Mouse (Mus musculus) adrenal gland, postnatal 36 days (tissue): Measurements from ENCODE around the gene Zdhhc9. TPM values are rescaled to one million over a fixed set of nuclear protein-coding genes. Genes with fewer than 3 reads are reported as not detected.

ENCODE experiments used
- DNase-seq, 2 experiments: peaks; one replicate each; pipeline ENCODE4 v3.0.0; 2021; ENCODE audit warnings: mixed read lengths in 1 of 2
- total RNA-seq, 2 experiments: library from RNA; stranded (reverse); gene quantifications; 2 replicates each; pipeline ENCODE4 v1.2.3; 2021

The Zdhhc9 gene
- total RNA-seq, 2 experiments from 2014 or later: 15.9 to 19.1 TPM

DNA sequence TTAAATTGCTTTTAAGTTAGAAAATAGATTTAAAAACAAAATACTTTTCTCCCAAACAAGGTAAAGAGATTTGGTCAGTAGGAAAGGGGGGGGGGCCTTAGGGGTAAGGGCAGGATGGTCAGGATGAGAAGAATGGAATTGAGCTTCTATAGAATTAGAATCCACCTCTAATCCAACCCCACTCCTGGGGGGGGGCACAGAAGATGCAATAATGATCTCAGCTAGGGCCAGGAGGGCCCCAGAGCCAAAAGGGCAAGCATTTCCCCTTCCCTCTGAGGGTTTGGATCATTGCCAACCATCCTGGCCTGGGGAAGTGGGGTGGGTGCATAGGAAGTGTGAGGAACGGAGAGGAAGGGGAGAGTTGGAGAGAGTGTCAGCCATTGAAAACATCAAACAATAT is 38.3 kb downstream of the Zdhhc9 start:
- no peak for DNase-seq

DNA sequence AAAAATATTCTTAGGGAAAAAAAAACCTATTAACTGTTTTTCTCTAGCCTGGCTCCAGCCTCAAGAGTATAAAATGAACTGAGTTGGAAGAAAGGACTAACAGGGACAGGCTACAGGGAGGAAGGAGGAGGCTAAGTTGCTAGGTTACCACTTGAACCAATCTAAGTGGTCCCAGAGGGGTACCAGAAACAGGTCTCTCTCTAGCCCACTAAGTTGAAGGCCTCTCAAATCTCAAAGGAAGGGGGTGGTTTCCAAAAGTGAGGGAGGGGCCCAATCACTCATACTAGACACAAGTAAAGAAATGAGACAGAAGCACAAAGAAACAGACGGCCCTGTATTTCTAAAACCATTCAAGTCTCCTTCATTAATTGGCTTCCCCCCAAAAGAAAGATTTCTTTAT is 38.8 kb downstream of the Zdhhc9 start:
- no peak for DNase-seq

DNA sequence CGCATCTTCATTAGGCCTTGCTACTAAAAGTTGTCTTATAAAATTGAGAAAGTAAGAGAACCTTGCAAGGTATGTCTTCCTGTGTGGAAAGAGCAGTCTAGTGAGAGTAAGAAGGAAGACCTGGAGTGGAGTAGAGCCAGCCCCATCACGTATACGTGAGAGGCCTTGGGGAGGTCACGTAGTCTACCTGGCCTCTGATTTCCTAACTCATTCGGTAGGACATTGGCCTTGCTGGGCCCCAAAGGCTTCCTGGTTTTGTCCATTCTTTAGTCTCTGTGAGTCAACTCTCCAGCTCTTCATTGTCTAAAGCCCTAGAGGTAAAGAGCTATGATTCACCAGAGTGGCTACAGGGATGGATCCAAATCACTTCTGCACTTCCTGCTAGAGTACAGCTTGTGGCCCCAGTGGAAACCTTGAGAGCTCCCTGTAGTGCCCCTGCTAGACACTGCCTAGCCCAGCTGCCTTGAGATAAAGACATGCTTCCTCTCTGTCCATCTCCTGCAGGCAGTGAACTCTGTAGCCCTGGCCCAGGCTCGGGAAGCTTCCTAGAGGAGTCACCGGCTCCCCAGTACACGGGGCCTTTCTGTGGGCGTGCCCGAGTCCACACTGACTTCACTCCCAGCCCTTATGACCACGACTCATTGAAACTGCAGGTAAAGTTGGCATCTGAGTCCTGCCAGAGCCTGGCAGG is 50.3 kb downstream of the Zdhhc9 start:
- DNase-seq: no peak

DNA sequence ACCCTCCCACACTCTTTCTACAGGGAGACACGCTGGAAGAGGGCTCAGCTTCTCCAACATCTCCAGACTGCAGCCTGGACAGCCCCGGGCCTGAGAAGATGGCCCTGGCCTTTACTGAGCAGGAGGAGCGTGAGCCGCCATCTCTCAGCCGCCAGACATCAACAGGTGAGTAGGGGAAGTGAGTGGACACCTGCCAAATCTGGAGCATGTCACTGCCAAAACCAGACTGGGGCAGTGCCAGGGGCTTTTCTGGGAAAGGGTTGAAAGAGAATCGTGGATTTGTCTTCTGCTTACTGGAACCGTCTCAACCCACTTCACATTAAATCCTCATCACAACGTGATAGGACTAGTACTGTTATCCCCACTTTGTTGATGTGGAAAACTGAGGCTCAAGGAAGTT is 51.3 kb downstream of the Zdhhc9 start:
- DNase-seq: no peak

DNA sequence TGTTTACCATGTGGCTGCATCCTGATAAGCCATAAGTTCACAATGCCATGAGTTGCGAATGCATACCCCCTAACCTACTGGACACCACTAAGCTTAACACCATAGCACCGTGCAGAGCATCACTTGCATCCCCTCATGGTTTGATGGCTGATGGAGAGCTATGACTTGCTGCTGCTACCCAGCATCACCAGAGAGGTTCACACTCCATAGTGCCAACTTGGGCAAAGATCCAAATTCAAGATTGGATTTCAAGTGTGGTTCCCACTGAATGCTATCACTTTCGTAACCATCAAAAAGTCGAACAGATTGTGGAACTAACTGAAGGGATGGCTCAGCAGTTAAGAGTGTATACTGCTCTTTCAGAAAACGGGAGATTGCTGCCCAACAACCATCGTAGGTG is 53.2 kb downstream of the Zdhhc9 start:
- DNase-seq: no peak

DNA sequence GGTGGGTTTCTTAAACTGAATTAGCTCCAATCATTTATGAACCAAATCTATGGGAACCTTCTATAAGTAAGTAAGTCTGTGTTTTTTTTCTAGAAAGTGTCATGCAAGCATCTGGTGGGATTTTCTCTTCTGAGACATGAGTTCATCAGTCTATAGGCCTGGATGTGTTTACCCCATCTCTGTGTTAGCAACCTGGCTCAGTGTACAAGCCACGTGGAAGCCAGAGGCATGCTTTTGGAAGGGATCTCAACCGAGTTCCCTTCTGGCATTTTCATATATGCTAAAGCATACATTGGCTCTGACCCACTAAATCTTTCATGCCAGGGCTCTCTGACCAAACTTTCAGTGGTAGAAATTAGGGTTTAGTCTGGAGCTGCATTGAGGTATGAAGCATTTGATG is 54.7 kb downstream of the Zdhhc9 start:
- no peak for DNase-seq

DNA sequence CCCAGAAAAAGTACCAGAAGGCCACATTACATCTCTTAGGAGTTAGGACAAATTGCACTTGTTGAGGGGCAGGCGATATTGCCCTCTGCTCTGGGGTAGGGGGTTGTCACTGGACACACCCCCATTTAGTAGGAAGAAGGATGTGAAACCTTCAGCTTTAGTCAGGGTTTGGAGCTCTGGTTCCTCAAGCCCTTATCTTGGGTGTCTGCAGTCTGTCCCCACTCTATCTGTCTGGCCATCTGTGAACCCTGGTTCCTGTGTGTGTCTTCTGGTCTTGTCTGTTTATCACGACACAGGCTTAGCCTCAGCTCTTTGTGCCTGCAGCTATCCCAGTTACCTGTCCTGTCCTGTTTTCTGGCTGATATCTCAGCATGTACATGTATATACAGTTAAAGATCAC is 55.3 kb downstream of the Zdhhc9 start:
- DNase-seq: no peak

DNA sequence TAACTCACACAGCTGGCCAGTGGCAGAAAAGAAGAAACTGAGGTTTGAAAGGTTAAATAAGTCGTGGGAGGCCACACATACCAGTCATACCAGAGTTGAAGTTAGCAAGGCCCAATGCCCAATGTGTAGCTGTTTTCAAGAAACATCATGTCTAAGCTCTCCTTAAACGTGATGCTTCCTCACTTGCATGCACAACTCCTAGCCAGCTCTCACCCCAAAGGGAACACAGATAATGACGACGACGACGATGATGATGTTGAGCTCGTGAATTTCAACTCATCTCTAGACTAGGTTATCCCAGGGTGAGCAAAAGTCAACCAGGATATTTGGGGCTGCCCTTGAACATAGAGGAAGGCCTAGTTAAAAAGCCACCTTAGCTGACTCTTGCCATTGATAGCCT is 56.6 kb downstream of the Zdhhc9 start:
- DNase-seq: no peak

DNA sequence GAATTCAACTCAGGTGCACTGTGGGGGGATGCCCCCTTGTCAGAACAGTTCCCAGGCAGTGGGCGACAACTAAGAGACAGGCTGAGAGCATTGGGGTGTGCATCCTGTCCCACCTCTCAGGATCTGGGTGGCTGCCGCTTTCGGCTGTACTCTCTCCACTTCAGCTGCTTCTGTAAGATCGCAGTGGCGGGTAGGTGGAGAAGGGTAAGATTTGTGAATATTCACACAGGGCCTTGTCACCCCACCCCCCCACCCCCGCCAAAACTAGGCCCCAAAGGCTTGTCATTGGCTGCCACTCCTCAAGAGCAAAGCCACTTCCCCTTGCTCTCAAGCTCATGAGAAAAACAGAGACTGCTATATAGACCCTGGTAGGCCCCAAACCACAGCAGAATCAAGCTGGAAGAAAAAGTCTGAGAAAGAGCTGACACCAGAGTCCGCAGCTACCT is 60.9 kb downstream of the Zdhhc9 start:
- DNase-seq: no peak

DNA sequence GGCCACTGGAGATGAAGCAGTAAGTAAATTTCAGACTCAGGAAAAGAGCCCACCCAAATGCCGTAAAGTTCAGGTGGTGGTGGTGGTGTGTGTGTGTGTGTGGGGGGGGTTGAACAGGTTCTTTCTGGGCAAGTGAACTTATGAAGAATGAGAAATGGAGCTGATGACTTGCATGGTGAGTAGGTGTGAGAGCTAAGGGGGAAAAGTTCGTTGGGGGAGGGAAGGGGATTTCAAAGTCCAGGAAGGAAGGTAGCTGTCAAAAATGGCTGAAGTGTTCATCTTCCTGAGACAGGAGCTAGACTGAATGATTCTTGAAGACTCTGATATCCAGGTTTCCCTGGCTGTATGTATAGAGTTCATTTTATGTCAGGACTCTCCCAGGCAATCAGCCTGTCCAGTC is 61.5 kb downstream of the Zdhhc9 start:
- no peak for DNase-seq

DNA sequence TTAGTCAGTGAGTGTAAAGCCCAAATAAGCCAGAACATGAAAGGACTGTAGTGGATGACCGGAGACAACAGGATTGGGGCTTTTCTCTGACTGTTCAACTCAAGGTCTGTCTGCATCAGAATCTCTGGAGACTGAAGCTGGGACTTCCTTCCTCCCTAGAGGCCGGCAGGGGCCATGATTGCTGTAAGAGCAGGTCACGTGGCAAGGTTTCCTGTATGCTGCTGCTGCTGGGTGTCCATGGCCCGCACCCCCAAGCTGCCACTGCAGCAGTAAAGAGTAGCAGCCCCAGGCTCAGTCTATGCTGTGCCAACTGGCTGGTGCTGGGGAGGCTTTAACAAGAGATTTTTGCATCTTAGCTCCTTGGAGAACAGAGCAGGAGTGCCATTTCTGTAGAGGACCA is 62.4 kb downstream of the Zdhhc9 start, which contains the start of gene Sash3:
TSS of gene Sash3 (plus strand) at position 175 of the 400 bp plus-strand sequence.
- DNase-seq: peak in 1 of 2 experiments; percentile 29

DNA sequence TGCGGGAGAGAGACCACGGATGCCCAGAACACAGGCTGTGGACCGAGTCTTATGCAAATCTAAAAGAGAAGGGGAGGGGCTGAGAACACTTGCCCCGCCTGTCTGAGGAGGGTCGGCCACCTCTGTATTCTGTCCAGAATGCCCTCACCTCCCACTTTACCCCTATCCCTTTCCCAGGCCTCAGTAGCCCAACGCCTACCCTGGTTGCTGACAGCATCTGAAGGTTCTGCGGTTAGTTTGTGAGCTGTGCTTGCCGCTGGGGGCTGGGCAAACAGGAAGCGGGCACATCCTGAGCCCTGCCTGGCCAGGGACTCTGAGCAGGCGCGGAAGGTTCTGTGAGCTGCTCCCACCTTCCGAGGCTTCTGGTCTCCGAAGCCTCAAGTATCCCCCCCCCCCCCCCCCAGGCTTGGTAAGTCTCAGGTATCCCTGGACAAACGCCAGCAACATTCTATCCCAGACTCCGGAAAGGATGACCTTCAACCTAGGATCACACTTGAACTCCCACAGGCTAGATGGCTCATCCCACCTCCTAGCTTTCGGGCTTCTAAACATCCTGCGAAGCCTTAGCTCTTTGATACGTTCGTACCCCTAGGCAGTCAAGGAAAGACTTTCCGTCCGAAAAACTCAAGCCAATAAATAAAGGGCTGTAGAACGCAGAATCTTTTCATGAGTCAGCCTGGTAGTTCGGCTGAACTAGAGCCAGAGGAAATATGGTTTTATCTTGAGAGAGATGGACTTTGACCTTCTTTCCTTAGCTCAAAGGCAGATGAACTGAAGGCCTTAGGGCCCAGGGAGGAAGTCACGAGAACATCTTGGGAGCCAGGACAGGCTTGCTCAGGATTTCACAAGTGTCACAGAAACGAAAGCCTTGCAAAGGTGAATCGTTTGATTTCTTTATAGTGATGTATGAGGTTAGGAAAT is 65.0 kb downstream of the Zdhhc9 start:
- DNase-seq: peak; percentile 32 to 48

DNA sequence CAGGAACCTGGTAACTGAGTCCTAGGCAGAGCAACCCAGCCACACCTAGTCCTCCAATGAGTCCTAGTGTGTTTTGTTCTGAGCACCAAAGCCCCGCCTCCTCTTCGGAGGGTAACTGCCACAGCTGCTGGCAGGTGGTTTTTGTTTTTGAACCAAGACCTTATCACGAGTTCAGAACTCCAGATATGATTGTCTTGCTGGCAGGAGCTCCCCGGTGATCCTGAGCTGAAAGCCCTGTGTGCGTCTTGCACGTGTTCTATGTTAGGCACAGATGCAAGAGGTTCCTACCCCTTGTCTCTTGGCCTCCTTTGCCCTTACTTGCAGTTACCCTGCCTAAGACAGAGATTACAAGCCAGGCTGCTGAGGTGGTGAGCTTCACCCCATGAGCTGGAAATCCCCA is 67.2 kb downstream of the Zdhhc9 start:
- no peak for DNase-seq

DNA sequence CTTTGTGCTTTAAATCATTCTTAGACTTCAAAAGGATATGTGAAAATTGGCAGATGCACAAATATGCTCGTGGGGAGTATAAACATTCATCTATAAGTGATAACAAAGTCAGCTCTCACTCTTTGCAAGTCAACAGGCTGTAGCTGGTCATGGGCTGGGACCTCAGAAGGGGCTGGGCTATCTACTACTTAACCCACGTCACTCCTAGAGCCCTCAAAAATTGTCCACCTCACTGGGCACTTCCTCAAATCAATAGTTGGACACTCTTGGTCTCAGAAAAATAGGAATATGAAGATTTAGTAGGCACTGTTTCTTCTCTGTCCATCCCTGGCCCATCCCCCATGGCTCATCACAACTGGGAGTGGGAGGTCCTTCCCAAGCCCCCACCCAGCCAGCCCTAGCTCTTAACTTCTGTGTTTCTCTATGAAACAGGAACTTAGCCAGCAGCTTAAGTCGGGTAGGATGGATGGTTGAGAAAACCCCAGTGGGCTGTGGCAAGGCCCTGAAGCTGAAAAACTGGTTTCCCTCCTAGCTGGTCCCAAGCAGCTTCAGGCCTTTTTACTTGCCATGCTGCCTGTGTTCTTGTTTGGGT is 68.3 kb downstream of the Zdhhc9 start:
- DNase-seq: peak in 1 of 2 experiments; percentile 15

DNA sequence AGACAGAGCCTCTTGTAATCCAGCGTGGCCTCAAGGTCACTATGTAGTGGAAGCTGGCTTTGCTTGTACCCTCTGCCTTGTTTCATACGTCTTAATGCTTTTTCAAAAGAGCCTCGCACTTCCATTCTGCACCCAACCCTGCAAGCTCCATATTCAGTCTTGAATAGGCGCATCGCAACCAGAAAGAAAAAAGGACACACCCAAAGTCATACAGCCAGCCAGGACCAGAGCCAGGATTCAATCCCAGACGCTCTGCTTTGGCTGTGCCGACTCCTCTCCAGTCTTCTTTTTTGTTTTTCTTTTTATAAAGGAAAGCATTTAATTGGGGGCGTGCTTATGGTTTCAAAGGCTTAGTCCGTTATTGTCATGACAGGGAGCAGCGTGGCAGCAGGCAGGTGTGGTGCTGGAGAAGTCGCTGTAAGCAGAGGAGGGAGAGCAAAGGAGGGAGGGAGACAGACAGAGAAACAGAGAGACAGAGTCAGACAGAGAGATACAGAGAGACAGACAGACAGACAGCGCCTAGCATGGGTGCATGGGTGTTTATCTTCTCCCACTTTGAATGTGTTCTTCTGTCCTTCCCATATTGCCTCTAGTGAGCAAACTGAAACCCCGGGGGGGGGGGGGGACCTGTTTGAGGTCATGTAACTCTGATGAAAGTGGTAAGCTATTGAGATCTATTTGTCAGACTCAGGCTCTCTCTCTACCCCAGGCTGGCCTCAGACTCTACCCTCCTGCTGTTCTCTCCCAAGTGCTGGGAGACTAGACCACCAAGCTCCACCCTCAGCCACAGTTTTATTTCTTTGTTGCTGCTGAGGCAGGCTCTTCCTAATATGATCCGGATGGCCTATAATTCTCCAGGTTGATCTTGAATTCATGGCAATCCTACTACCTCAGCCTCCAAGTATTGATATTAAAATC is 69.1 kb downstream of the Zdhhc9 start:
- DNase-seq: no peak

DNA sequence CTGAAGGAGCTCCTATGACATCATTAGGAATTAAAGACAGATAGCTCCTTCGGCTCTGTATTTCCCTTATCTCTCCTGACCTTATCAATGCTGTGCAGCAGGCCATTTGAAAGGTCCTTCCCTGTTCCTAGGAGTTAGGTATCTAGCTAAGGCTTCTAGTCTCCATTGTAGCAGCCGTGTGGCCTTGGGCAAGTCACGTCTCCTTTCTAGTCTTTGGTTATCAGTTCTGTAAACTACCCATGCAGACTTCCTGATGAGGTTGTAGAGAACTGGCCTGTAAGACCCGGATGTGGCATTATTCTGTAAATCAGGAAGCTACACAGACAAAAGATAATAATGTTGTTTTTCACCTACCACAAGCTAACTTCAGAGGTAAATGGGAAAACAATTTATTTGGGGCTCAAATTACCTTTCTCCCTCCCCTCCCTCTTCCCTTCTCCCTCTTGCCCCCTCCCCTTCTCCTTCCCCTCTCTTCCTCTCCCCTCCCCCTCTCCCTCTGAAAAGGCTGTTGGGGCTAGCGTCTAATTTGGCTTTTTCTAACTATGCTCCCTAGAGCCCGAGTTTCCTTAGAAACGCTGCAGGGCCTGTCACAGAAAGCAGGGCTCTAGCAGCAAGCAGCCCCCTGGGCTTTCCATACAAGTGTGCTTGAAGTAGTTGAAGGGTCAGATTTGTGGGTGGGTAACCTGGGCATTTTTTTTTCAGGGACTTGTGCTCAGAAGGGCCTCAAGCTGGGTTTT is 70.0 kb downstream of the Zdhhc9 start:
- no peak for DNase-seq

DNA sequence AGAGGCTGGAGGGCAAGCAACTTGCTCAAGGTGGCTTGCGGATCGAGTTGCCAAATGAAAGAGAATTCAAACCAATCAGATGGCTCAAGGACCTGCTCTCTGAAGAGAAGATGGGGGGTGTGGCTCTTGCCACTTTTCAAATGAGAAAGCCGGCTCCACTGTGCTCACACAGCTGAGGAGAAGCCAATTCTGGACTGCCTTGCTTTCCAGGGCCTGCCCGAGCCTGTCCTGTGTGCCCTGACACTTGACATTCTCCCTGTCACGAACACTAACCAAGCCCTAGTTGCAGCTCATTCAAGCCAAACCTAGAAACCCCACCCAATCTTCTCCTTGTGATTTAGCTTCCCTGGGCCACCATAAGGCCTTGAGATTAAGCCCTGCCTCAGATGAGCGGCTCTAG is 70.7 kb downstream of the Zdhhc9 start:
- no peak for DNase-seq

DNA sequence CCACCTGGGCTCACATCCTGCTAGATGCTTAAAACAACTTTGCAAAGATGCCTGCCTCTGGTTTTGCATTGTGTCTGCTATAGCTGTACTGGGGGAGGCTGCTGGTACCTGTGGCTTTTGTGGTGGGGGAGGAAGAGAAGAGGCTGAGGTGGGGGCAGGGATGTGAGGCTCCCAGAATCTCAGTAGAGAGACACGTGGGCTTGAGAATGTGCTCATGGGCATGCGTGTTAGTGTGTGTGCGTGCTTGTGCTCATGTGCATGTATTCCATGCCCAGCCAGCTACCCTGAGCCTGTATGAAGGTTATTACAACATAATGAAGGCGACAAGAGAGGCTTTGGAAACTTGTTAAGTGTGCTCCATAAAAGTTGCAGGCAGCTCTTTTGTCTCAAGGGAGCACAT is 71.7 kb downstream of the Zdhhc9 start:
- DNase-seq: no peak

DNA sequence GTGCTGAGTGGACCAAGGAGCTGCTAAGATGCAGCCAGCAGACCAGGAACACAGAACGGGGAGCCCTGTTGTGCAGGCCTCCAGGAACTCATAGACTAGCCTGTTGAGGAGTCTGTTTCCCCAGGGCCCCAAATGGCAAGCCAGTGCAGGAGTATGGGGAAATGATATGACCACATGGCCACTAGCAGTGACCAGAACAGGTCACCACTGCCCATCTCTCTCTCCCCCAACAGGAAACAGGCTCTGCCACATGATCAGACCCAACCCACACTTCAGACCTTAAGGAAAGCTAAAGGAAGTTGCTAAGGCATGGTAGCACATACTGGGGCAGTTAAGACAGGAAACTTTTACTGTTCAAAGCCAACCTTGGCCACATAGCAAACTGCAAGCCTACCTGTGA is 79.5 kb downstream of the Zdhhc9 start:
- DNase-seq: no peak

DNA sequence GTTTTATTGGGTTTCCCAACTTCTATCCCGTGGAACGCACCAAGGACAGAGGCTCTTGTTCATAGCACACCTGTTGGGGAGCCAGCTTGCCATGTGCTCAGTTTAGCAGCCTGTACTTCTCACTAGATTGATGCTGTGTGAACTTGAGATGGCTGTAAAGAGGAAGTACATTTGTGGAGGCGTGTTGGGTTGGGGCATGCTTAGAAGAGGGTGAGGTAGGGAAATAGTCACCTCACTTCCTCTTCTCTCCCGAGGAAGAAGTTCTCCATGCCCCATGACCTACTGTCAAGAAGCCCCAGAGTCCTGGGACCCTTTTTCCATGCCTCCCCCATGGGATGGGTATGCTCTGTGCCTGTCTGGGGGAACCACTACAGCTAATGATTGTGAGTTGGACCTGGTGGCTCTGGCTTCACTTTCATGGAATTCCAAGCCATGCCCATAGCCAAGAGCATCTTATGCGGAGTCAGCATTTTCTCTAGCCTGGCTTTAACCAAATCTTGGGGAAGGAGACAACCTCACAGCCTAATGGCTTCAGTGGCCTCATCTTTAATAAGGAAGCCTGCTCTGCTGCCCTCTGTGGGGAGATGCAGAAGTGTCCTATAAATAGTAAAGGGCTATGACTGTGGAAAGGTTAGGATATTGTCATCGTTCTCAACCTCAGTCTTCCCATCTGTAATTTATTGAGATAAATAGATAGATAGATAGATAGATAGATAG is 81.0 kb downstream of the Zdhhc9 start:
- DNase-seq: no peak
